Mouse (Mus musculus) urinary bladder, postnatal 36 days (tissue): Measurements from ENCODE around the gene Ppm1h.
A peak's percentile ranks its signal among the peaks of the same experiment; 100 is the strongest.

Experiments used
- DNase-seq, 2 experiments: peaks; one replicate each; pipeline ENCODE4 v3.0.0; 2022; ENCODE audit warnings: low spot score in 2 of 2, mixed read lengths in 1 of 2

Gene Ppm1h

DNA sequence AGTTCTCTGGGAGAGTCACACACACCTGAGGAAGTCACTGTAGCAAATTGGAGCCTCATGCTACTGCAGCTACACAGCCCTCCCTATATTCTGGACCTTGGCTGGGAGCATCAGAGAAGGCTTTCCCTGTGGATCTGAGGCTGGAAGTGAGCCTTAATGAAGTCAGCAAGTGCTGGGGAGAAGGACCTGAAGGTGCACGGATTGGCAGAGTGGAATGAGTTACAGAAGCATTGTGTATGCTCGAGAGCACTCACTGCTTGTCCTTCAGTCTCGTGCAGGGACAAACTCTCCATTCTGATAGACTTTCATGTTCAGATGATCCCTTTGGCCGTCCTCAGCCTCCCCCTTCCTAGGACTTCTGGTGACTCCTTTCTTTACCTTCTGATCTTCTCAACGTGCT lies 26.3 kb downstream of the Ppm1h start:
- no peak for DNase-seq

DNA sequence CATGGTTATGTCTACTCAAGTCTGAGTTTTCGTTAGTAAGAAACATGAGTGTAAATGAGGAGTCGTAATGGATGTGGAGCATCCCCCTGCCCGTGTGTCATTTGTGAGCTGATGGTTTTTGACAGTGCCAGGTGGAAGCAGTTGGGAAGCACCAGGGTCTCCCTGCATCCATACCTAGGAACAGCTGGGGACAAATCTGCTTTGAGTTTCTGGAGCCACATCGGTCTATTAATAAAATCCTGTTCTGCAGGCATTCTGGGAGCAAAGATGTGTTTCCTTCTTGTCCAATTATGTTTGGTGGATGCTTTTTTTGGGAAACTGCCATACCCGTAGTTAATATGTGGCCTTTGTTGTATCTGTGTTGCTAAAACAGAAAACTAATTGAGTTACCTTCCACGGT lies 26.9 kb downstream of the Ppm1h start:
- DNase-seq = no peak

DNA sequence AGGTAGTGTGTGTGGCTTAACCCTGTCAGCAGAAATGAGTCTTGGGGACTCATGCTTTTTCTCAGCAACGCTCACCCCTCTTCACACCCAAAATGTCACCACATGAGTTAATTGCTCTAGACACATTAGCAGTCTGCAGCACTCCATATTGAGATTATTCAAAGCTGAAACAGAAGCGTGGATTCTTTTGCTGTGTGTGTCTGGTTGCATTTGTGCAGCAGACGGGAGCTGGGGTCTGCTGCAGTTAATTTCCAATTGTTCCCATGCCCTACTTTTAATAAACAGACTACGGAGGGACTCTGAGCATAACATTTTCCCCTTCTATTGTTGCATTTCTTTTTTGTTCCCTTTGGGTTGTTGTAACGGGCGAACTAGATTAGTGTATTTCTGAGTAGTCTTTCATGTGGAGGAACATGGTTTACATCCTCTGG lies 32.8 kb downstream of the Ppm1h start:
- no peak for DNase-seq

DNA sequence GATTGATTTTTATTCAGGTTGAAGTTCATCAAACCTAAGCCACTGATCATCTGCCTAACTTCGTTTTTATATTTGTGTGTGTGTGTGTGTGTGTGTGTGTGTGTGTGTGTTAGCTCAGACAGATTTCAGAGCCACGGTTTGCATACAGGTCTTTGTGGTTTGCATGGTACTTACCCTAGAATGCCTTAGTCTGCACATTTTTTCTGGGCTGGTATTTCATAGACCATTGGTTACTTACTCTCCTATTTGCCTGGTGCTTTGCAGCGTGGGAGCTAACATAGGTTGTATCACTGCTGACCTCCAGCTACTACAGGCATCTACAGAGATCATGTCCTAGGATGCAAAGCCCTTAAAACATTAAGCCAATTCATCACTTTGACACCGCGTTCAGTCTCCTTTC lies 33.7 kb downstream of the Ppm1h start:
- no peak for DNase-seq

DNA sequence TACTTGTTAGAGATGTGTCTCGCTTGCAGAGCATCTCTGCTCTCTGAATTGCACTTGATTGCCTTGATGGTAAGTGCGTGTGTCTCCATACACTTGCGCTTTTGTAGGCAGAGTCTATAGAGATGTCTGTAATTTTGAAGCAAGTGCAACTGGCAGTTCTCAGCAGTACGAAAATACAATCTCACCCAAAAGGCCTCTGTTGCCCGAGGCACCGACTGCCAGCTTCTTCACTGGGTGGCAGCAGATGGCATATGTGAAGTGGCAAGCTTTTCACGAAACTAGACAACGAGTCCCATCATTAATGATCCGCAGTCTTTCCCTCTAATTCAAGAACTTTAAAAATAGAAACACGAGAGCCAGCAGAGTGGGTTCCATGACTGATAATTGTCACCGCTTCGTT lies 37.3 kb downstream of the Ppm1h start:
- DNase-seq = no peak

DNA sequence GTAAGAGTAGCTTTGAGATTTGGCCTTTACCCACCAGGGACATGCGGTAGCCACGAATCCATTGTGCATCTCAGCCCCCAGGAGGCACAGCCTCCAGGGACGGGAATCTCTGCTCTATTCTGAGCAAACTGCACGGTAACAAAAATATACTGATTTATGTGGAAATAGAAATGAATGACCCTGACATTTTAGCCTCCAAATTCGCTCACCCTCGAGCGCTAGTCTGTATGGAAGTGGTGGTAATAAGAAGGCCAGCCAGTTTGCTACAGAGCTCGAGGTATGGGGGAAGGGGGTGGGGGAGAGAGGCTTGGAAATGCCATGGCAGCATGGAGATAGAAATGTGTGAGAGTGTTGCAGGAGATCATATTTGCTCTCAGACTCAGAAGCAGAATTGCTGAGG lies 37.7 kb downstream of the Ppm1h start:
- DNase-seq = no peak

DNA sequence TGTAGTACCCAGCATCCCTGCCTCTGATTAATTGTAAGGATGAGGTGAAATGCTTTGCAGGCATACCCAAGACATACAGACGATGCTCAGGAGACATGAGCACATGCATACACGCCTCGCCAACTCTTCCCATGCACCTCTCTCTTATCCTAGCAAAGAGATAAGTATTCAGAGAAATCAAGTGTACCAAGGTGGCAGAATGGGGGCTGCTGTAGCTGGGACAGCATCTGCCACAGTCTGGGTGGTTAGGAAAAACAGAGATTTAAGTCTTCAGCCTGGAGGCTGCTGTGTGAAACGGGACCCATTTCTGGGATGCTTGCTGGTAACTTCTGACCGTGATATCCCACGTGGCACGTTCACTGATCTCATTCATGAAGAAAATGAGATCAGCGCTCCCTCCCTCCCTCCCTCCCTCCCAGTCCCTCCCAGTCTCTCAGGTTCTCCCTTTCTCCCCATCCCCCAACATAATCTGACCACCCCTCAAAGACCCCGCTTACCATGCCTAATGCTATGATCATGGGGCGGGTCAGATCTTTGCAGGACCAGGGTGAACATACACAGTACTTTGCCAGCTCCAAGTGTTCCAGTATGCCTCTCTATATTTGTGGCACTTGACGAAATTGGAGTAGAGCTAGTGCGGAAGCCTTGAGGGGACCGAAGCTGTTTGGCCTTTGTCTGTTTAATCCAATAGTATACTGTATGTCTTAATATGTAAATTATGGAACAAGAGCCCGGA lies 38.3 kb downstream of the Ppm1h start:
- DNase-seq = no peak

DNA sequence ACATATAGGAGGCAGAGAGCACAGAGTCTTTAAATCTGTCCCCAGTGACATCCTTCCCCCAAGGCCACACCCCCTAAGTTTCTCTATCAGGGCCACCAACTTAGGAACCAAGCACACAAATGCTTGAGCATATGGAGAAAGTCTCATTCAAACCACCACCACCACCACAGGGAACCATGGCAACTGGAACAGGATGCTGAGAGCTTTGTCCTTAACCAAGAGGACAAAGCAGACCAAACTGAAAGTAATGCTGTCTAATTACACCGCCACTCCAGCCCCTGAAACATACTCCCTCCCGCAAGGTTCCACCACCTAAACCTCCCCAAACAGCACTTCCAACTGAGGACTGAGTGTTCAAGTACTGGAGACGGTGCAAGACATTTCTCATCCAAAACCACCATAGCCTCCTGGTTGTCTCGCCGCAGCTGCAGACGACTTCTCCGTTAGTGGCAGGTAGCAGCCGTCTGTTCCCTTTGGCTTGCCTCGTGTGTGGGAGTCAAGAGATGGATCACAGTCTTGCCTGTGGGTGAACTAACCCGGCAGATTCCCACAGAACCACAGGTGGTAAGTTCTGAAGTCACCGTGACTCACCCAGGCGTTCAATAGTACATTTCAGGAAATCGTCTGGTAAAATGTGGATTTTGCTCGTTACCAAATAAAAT lies 39.3 kb downstream of the Ppm1h start:
- no peak for DNase-seq

DNA sequence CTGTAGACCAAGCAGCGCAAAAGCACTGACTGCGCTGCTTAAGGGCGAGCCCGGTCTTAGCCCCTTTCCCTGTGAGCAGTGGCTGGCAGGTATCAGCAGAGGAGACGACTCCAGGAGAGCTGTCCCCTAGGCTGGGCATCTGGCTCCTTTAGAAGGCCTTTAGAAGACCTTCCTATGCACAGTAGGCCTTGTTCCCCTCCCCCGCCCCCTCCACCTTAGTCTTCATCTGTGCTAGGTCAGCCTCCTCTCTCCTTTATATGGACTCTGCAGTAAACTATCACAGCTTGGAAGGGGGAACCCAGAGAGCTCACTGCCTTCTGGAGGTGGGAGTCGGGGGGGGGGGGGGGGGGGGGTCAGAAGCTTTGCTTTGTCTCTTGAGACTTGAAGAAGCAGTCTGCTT lies 40.4 kb downstream of the Ppm1h start:
- DNase-seq = no peak

DNA sequence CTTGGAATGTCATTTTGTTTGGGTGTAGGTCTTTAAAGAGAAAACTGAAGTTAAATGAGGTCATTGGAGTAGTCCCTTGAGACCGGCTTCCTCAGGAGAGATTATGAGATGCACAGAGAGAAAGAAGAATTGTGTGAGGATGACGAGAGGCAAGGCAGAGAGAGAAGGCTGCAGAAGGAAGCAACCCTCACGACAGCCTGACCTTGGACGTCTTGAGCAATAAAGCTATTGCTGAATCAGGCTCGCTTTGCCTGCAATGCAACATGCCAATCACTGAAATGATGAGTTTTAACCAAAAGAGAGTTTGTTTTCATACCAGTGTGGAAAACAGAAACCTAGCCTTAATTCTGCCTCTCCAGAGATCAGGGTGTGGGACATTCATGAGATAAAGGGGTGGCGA lies 43.5 kb downstream of the Ppm1h start:
- no peak for DNase-seq

DNA sequence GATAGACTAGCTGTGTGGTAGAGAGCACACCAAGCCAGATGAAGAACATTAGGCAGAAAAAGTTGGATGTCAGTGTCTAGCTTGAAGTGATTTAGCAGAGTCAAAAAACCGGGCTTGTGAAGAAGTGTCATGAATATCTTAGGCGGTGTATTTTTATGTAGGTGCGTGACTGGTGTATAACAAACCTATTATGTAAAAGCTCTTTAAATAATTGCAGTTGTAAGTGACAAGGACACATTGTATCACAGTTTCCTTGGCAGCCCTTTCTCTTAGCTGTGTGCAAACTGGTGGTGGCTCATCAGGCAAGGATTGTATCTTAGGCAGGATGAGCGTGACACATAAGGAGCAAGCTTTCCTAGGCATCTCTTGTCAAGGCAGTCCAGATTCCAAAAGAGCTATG lies 46.1 kb downstream of the Ppm1h start:
- DNase-seq = no peak

DNA sequence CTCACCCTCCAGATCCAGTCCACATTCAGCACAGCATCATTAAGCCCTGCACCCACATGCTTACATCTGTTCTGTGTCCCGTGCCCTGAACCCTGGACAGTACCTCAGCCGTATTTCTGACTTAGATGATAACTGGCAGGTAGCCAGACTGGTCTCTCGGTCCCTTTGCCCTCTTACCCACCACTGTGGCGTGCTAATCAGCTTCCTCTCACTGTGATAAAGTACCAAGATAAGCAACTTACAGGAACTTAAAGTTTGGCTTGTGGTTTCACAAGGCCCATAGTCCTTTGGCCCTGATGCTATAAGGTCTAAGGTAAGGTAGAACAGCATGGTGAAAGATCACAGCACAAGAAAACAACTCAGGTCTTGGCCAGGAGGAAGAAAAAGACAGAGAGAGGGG lies 48.7 kb downstream of the Ppm1h start:
- peak; percentile 9 to 41 for DNase-seq

DNA sequence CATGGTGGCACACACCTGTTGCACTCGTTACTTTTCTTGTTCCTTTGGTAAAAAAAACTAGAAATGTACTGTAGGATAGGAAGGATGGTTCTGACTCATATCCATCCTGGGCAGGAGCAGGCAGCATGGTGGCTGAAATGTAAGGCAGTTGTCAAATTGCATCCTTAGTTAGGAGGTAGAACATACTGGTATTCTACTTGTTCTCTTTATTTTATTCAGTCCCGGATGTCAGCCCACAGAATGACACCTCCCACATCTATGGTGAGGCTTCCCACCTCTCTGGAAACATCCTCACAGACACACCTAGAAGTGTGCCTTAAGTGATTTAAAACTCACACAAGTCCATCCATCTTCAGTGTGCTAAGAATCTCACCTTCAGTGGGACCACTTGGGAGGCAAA lies 49.6 kb downstream of the Ppm1h start:
- no peak for DNase-seq

DNA sequence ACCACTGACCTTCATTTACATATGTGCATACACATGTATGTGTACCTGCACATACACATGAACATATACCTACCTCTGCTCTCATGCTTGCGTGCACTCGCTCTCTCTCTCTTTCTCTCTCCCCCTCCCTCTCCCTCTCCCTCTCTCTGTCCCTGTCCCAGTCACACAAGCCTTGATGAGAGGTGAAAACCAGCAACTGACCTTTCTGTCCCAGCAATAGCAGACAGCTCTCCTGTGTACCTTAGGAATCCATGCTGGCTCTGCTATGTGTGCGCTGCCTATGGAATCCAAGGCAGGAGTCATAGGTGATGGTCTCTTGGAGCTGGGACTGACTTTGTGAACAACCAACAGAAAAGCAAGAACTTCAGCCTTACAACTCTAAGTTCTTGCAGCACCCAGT lies 53.6 kb downstream of the Ppm1h start:
- no peak for DNase-seq

DNA sequence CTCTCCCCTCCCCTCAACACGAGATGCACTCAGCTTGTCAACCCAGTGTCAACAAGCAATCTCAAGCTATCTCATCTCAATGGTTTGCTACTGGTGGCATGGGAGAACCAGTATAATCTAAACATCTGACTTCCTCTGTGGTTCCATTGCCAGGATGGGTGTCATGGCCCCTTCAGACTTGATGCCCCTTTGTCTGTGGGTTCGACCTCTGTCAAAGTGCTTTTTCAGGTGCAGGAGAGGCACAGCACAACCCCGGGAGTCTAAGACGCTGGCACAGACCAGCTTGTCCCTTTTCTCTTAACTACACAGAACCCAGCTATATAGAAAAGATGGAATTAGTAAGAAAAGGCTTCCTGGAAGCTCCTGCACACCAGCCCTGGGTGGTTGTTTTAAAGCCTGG lies 56.0 kb downstream of the Ppm1h start:
- no peak for DNase-seq

DNA sequence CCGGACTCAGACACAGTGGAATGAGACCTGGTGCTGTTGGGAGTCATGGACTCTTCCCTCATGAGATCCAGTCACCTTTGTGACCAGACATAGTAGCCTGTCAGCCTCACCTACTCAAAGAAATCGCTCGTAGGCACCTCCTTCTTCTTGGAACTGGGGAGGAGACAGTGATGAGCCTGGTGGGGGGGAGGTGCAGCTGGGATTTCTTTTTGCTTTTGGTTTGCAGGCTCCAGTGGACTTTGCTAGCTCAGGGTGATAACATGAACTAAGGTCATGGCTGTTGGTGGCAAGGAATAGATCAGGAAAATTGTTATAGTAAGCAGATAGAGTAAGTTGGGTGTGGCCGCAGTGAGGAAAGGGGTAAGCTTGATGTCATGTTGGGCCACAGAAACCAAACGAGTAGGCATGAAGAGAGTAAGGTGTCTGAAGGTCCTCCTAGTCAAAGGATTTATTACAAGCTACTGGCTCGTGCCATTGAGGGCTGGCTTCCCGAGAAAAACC lies 56.8 kb downstream of the Ppm1h start:
- no peak for DNase-seq

DNA sequence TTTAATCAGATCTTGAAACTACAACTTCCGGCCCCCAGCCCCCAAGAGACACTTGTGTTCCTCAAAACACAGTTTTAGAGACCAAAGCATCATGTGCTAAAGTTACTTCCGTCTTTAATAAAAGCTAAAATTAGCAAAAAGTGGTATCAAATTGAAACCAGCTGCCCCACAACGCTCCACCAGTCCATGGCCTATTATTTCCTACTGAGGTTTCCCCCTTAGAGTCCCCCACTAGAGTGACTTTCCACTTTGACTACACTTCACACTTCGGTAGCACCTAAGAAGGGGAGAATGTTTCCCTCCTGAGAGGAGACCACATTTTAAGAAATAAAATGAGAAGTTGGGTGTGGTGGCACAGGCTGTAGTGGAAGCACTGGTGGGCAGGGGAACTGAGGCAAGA lies 58.3 kb downstream of the Ppm1h start:
- no peak for DNase-seq

DNA sequence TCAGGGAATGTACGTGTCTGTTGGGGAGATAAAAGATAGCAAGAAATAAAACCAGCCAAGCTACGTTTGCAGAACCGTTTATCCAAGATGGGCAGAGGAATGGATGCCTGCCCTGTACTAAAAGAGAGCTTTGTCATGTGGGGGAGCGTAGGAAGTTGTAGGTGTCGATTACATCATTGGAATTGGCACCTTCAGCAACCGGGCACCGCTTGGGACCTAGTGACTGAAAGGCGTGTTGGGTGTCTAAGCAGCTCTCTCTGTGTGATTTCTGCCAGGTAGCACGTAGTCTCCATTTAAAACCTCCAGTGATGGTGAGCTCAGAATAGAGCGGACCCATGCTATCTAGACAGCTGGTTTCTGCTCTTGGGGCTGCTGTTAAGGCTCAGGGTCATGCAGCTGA lies 60.0 kb downstream of the Ppm1h start:
- no peak for DNase-seq

DNA sequence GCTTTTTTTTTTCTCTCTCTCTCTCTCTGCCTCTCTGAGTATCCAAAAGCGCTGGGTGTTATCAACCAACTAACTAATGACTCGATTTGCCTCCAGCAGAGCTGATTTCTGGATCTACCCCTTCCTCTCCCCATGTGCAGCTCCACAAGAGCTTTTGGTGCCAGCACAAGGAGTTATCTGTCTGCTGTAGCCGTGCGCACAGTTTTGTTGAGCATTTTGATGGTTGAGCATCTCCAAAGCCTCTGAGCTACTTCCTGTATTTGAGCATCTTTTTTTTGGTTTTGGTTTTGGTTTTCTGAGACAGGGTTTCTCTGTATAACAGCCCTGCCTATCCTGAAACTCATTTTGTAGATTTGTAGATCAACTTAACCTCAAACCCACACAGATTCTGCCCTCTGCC lies 60.5 kb downstream of the Ppm1h start:
- DNase-seq = no peak

DNA sequence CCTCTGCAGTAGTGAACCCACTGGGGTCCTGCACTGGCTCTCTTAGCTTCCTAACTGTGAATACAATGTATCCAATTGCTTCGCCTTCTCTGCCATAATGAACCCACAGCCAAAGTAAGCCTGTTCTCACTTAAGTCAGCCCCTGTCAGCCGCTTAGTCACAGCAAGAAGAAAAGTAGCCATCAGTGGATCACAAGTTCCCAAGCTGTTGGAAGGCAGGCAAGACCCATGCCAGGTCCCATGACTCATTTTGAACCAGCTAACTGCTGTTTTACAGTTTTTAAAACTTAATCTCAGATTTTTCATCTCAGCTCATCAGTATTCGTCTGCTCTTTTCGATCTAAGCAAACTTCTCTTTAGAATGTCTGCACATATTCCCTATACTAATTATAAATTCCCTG lies 61.6 kb downstream of the Ppm1h start:
- no peak for DNase-seq

DNA sequence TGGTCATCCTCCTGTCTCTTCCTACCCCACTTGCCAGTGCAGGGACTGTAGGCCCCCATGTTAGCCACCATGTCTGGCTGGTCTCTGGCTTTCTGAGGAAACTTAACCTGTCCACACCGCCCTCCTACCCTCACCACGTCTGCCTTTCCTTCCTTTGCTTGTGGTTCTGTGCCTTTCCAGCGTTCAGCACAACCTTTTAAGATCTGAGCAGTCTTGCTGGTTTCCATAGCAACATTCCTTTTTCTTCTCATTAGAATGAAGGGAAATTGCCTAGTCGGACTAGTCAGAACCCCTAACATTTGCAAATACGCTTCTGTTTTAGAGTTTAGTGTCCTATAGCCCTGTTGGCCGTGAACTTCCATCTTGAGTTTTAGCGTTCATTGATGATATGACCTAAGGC lies 62.6 kb downstream of the Ppm1h start:
- DNase-seq = no peak

DNA sequence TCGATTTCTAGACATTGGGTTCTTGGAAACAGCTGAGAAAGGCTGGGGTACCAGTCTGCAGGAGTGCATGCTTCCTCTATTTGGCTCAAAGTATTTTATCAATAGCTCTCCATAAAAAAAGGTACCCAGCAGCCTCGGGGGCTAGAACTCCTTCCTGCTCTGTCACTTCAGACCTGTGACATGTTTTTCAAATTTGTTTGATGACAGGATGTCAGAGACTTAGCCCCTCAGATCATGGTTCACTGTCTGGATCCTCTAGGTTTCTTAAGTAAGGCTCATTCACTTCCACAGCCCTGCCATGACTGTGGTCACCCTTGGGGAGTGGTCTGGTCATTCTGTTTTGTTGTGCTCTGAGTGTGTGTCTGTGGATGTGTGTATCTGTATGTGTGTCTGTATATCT lies 63.6 kb downstream of the Ppm1h start:
- DNase-seq = no peak

DNA sequence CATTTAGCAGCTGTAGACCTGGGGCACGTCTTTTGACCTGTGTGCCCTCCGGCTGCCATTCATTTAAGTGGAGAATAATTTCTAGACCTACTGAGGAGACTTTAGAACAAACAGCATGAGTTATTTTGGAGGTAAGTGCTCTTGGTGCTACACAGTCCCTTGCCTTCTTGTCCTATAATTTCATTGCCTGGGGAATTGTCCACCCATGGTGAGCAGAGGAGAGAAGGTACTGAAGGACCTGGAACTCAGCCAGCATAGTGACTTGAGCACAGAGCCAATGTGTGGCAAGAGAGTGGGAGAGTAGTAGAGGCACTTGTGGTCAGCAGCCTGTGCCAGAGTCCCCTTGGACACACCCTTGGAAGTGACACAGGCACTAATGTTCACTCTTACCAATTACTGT lies 64.8 kb downstream of the Ppm1h start:
- DNase-seq = no peak

DNA sequence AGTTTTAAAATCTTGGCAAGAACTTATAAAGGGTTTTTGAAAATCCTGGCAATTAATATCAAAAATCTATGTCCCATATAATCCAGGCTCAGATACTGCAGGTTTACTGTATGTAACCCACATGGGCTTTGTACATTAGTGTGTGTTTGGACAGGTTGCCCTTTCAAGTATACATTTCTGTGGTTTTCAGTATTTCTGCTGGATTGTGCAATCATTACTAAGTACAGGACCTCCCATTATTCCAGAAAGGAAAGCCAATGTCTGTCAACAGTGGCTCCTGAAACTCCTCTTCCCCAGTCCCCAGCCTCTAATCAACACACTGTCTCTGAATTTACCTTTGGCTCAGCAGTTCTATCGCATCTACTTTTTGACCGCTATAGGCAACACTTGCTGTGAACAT lies 66.4 kb downstream of the Ppm1h start:
- no peak for DNase-seq
